Mouse (Mus musculus) lung, postnatal 0 days (tissue): ENCODE data around the gene Hnrnpll. TPM values are rescaled to one million over a fixed set of nuclear protein-coding genes. Genes with fewer than 3 reads are reported as not detected.
A peak's percentile ranks its signal among the peaks of the same experiment; 100 is the strongest.

Source experiments
- ATAC-seq: fragments of 200-750 bp; cut with Nextera tagmentation; 2 replicates; pipeline ENCODE4 v1.8.0; 2017; ENCODE audit warnings: moderate library complexity
- DNase-seq: peaks from one replicate; pipeline ENCODE4 v3.0.0-alpha.2; 2016; ENCODE audit warnings: low spot score
- H3K27ac ChIP-seq: fragments of 300-500 bp; sonication (generic); 2 replicates; pipeline ENCODE4 v1.5.1; 2014; ENCODE audit warnings: antibody characterized with exemption, mild to moderate bottlenecking, low read length, mixed read lengths
- H3K27me3 ChIP-seq: fragments of 300-500 bp; sonication (generic); replicated peaks from 2 replicates; pipeline ENCODE4 v1.6.1; 2014; ENCODE audit warnings: low read length, mixed read lengths; ENCODE audit not compliant: insufficient read depth
- H3K36me3 ChIP-seq: fragments of 300-500 bp; sonication (generic); 2 replicates; pipeline ENCODE4 v1.6.1; 2014; ENCODE audit warnings: low read length, mixed read lengths; ENCODE audit not compliant: insufficient read depth
- H3K4me1 ChIP-seq: fragments of 300-500 bp; sonication (generic); 2 replicates; pipeline ENCODE4 v1.6.1; 2014; ENCODE audit warnings: antibody characterized with exemption, low read depth, low read length, mixed read lengths; ENCODE audit not compliant: insufficient read depth
- H3K4me2 ChIP-seq: fragments of 300-500 bp; sonication (generic); replicated peaks from 2 replicates; pipeline ENCODE4 v1.6.1; 2014; ENCODE audit warnings: low read depth, mild to moderate bottlenecking, low read length, moderate library complexity, mixed read lengths
- H3K4me3 ChIP-seq: fragments of 300-500 bp; sonication (generic); 2 replicates; pipeline ENCODE4 v1.5.1; 2014; ENCODE audit warnings: low read depth, low read length
- H3K9ac ChIP-seq: fragments of 300-500 bp; sonication (generic); replicated peaks from 2 replicates; pipeline ENCODE4 v1.6.1; 2014; ENCODE audit warnings: low read depth, mild to moderate bottlenecking
- H3K9me3 ChIP-seq: fragments of 300-500 bp; sonication (generic); 2 replicates; pipeline ENCODE4 v1.6.1; 2016; ENCODE audit warnings: low read length, mixed read lengths
- CTCF ChIP-seq: IDR thresholded peaks from 2 replicates; pipeline ENCODE4 v1.5.1; 2016; ENCODE audit warnings: antibody characterized with exemption, mild to moderate bottlenecking
- EP300 ChIP-seq: IDR thresholded peaks from 2 replicates; pipeline ENCODE4 v1.6.1; 2016; ENCODE audit warnings: antibody characterized with exemption, mild to moderate bottlenecking, control low read depth
- WGBS: fragments of 180-500 bp; shearing (Covaris S2); extraction: QIAGEN DNeasy Blood & Tissue Kit; methylation state at CpG from one replicate; pipeline ENCODE4 v1.1.7; 2014; 5-methylcytosine and 5-hydroxymethylcytosine counted together
- polyA plus RNA-seq: library from polyadenylated mRNA; unstranded; fragments of >200 nt; fragmentation: Nextera tagmentation; extraction: Ambion mirVana; gene quantifications from 2 replicates; pipeline ENCODE4 v1.2.1, GENCODE M21; 2015

Gene Hnrnpll
- polyA plus RNA-seq: 30.2 and 31.2 TPM in 2 replicates

DNA sequence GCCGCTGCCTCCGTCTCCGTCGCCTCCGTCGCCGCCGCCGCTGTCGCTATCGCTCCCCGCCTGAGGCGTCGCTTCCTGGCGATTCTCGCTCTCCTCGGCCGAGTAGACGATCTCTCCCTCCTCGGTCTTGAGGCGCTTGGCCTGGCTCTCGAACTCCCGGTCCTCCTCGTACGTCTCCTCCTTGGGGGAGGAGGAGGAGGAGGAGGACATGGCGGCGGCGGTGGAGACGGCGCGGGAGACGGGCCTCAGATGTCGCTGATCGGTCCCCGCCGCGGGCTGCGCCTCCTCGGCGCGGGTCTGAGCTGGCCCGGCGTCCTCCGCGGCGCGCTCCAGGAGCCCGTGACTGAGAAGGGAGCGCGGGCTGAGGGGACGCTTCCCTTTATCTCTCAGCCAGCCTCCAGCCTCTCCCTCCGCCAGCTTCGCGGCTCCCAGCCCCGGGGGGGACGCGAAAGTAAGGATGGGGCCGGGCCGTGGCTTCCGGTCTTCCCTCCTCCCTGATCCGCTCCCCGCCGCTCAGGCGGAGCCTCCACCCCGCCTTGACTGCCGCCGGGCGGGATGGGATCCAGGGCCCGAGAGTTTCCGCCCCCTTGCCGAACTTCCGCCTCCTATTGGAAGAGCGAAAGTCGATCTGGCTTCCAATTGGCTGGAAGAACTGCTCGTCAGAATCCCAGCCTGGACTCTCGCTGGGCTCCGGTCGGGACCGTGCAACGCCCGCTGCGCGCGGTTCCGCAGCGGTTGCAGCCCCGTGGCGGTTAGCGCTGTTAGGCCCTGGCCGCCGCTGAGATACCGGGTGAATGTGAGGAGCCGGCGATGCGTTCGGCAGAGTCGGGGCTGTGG, at the start of gene Hnrnpll:
Gene Hnrnpll (minus strand): TSS at position 552 of the 837 bp plus-strand sequence.
- Histone ChIP-seq H3K9me3 (no peaks in the 10 kb centered on the region), H3K4me3 (peak within 1 kb of the TSS; percentile 100), H3K4me1 (peaks cover 8% of the 10 kb centered on the region; the same call in 1 of the 2 replicates), H3K27me3 (no peaks in the 10 kb centered on the region), H3K27ac (peak within 1 kb of the TSS; percentile 99), H3K36me3 (no peaks in the 10 kb centered on the region), H3K4me2 (peak within 1 kb of the TSS; percentile 67), H3K9ac (peak within 1 kb of the TSS; percentile 97)
- 2% methylated on average over 74 of the region's 97 CpGs for WGBS
- no peak for TF ChIP-seq CTCF
- peak; percentile 67; the same call in 1 of the 2 replicates for TF ChIP-seq EP300
- ATAC-seq (peak; percentile 98), DNase-seq (peak; percentile 98)

DNA sequence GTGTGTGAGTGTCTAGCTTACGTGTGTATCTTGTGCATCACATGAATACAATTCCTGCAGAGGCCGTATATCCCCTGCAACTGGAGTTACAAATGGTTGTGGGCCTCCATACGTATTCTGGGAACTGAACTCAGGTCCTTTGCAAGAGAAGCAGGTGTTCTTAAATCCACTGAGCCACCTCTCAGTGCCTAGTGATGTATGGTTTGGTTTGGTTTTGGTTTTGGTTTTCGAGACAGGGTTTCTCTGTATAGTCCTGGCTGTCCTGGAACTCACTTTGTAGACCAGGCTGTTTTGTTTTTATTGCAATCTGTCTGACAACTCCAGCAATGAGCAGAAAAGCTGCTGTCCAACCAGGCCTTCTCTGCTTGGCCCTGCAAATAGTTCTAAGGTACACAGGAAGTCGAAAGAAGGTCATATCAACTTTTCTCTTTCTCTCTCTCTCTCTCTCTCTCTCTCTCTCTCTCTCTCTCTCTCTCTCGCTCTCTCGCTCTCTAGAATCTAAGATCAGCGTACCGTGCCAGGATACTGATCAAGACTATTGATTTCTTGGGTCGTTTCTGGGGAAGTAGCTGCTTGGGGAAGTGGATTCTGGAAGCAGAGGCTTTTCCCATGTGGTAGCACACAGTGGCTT, 43.3 kb upstream of the Hnrnpll start:
- DNase-seq (no peak), ATAC-seq (no peak)
- H3K4me2 ChIP-seq: no peak overlapping the region
- no peak overlapping the region for H3K27ac ChIP-seq
- no peaks in the 10 kb centered on the region for H3K4me1 ChIP-seq
- H3K36me3 ChIP-seq: no peaks in the 10 kb centered on the region
- no peak overlapping the region for H3K9ac ChIP-seq
- no peak overlapping the region for H3K4me3 ChIP-seq
- no peaks in the 10 kb centered on the region for H3K27me3 ChIP-seq
- 76% methylated on average over 10 of the region's 10 CpGs for WGBS
- H3K9me3 ChIP-seq: no peaks in the 10 kb centered on the region
- no peak for TF ChIP-seq CTCF
- TF ChIP-seq EP300: no peak

DNA sequence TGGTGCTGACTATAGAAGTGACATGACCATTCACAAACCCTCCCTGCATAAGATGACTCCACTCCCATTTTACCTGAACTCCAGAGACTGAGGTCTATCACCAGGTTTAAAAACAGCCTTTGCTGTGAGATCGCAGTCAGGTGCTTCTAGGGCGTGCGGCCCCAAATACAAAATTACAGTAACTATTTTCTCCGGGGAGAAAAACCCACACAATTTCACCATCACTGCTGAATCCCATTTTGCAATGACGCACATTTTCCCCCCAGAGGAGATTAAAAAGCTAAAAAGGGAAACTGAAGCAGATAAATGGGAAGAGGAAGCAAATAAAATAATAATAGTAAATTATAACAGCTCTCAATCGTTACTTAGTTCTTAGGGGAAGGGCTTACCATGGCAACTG, 37.7 kb upstream of the Hnrnpll start:
- no peak for TF ChIP-seq CTCF
- Histone ChIP-seq H3K27me3 (no peaks in the 10 kb centered on the region), H3K9me3 (no peaks in the 10 kb centered on the region), H3K36me3 (no peaks in the 10 kb centered on the region), H3K27ac (no peak overlapping the region), H3K4me2 (no peak overlapping the region), H3K9ac (no peak overlapping the region), H3K4me1 (no peaks in the 10 kb centered on the region; the same call in 1 of the 2 replicates), H3K4me3 (no peak overlapping the region)
- DNase-seq: peak; percentile 8
- WGBS: 68% methylated on average over 6 of the region's 6 CpGs
- ATAC-seq: no peak

DNA sequence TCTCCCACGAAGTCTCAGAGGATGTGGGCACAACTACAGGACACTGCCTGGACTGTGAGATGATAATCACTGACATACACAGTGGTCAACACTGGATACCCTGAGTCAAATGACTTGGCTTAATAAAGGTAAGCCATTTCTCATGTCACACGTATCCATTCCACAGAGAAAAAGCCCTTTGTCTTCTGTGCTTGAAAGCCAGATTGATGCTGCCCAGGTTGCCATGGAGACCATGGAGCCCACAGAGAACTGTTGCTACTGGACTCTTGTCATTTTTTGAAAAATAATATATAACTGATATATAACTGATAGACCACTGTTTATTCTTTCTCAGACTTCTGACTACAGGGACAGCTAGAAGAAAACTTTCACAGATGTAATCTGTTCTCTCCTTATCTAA, 35.1 kb upstream of the Hnrnpll start:
- 29% methylated on average over 2 of the region's 2 CpGs for WGBS
- no peak for ATAC-seq
- no peak for DNase-seq
- H3K27ac ChIP-seq: no peak overlapping the region
- no peaks in the 10 kb centered on the region for H3K36me3 ChIP-seq
- H3K9ac ChIP-seq: no peak overlapping the region
- no peak for TF ChIP-seq EP300
- no peak for TF ChIP-seq CTCF
- H3K4me2 ChIP-seq: no peak overlapping the region
- H3K27me3 ChIP-seq: no peaks in the 10 kb centered on the region
- no peak overlapping the region for H3K4me3 ChIP-seq
- H3K9me3 ChIP-seq: no peaks in the 10 kb centered on the region
- H3K4me1 ChIP-seq: no peaks in the 10 kb centered on the region; the same call in 1 of the 2 replicates

DNA sequence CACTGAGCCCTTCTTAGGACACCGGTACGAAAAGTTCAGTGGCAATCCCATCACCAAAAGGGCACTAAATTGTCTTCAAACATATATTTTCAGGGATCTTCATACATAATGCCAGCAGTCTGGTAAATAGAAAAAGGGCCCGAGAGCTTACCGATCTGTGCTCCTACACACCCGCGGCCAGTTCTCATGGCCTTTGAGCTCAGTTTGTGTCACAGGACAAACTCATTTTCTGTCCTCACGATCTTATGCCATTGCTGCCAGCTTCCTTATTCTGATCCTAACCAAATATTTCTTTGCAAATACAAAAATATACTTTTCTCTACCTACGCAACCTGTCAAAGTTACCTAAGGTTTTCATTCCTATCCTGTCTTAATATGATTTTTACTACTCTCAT, 34.6 kb upstream of the Hnrnpll start:
- Histone ChIP-seq H3K27me3 (no peaks in the 10 kb centered on the region), H3K9ac (no peak overlapping the region), H3K27ac (0 out of 2 replicates have a peak overlapping the region, but pooled peaks have one; percentile 26), H3K4me2 (peak overlapping the region; percentile 44; the same call in 1 of the 2 replicates), H3K4me1 (no peaks in the 10 kb centered on the region; the same call in 1 of the 2 replicates), H3K9me3 (no peaks in the 10 kb centered on the region), H3K4me3 (no peak overlapping the region), H3K36me3 (no peaks in the 10 kb centered on the region)
- 65% methylated on average over 8 of the region's 8 CpGs for WGBS
- ATAC-seq: no peak
- TF ChIP-seq CTCF: no peak
- DNase-seq: no peak

DNA sequence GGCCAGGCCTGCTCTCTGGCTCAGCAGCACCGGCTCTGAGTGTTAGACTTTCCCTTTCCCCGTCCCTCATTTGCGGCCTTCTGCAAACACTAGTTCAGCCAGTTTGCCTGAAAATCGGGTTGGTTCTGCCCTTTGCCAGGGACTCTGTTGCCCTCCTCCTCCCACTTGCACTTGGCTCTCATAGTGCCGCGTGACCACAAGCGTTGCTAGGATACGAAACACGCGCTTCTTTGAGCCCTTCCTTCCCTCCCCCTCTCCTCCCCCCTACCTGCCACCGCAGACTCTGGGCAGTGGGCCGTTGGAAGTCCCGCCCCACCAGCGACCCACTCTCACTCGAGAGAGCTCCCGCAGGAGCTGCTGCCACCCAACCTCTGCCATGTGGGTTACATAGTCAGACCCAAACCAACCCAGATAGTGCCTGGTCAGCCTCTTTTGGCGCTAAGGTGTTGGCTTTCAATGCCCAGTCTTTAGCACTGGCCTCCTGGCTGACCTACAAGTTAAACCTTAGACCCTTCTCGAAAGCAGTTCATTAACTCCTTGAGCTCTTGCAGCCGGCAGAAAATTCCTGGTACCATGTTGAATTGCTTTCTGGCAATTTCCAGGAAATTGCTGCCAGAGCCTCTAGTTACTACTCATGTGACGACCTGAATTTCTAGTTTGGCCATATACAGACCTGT, 34.0 kb upstream of the Hnrnpll start:
- H3K9ac ChIP-seq: no peak overlapping the region
- H3K4me3 ChIP-seq: no peak overlapping the region
- peak; percentile 82 for DNase-seq
- H3K9me3 ChIP-seq: no peaks in the 10 kb centered on the region
- 14% methylated on average over 20 of the region's 20 CpGs for WGBS
- TF ChIP-seq CTCF (no peak), EP300 (no peak)
- H3K27me3 ChIP-seq: no peaks in the 10 kb centered on the region
- H3K27ac ChIP-seq: 0 out of 2 replicates have a peak overlapping the region, but pooled peaks have one; percentile 54
- peak overlapping the region; percentile 44 for H3K4me2 ChIP-seq
- no peaks in the 10 kb centered on the region for H3K36me3 ChIP-seq
- peak; percentile 92 for ATAC-seq
- H3K4me1 ChIP-seq: no peaks in the 10 kb centered on the region; the same call in 1 of the 2 replicates
